In the genomic region with DNA sequence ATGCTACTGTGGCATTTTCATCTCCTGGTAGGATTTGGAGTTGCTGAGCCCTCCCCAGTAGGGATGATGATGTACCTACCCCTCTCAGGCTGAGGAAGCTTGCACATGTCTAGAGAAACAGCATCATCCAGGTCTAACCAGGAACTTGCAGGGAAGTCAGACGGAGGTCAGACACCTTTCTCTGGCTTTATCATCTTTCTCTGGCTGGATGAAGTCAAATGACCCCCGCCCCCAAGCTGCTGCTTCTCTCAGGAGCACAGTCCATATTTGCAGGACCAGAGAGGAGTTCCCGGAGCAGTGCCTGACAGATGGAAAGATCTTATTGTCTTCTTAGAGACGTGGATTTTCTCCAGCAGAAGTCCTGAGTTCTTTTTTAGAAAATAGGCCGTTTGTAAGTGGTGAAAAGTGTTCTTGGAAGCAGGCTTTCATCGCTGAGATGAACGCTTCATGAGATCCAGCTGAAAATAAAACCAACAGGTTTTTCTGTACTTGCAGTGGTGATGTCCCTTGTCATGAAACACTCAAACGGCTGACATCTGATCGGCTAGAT, we compare ENCODE assay signal across 18 mouse cellular contexts. TPM values are rescaled to one million over a fixed set of nuclear protein-coding genes. Genes with fewer than 3 reads are reported as not detected.
DNase-seq lines count a peak whose midpoint lies in the region; ATAC-seq lines count a peak whose summit lies in the region.
"Had no signal": no experiment of that assay in that cellular context is flagged by ENCODE, and none has a peak within 500 bp of the region (broad histone marks: within the 10 kb centered on the region; RNA-seq: fewer than 3 reads in every experiment).

No protein-coding gene starts in this region.

- H3K4me1 ChIP-seq in liver, embryonic 11.5 days (replicated peaks; ENCODE audit: control insufficient read depth, insufficient read depth, low read length), result peaks cover 8% of the 10 kb centered on the region
- H3K4me1 ChIP-seq in kidney, embryonic 15.5 days, result 0 out of 2 replicates have a peak, but pooled peaks cover 3% of the 10 kb centered on the region

- no peak for ATAC-seq in liver, embryonic 11.5 days (replicated peaks; ENCODE audit: low FRiP score)
- ATAC-seq in kidney, embryonic 15.5 days (replicated peaks; ENCODE audit: low FRiP score), result no peak
- ATAC-seq: forebrain, embryonic 13.5 days; forebrain, embryonic 15.5 days had no signal

- no peak overlapping the region for H3K4me3 ChIP-seq in liver, embryonic 11.5 days (ENCODE audit: low read depth, low read length)
- no peak overlapping the region for H3K4me3 ChIP-seq in kidney, embryonic 15.5 days (replicated peaks)
- H3K4me3 ChIP-seq: embryonic facial prominence, embryonic 10.5 days; embryonic facial prominence, embryonic 12.5 days; forebrain, embryonic 13.5 days; forebrain, embryonic 15.5 days had no signal

- WGBS in liver, embryonic 11.5 days, result 73% methylated on average over 9 of the region's 9 CpGs
- 76% methylated on average over 9 of the region's 9 CpGs for WGBS in kidney, embryonic 15.5 days

- H3K9ac ChIP-seq in liver, embryonic 11.5 days (ENCODE audit: low read depth, low read length), result no peak overlapping the region
- no peak overlapping the region for H3K9ac ChIP-seq in kidney, embryonic 15.5 days
- H3K9ac ChIP-seq: embryonic facial prominence, embryonic 12.5 days; forebrain, embryonic 13.5 days; forebrain, embryonic 15.5 days had no signal

- H3K36me3 ChIP-seq in liver, embryonic 11.5 days (ENCODE audit: control insufficient read depth, insufficient read depth, low read length), result no peaks in the 10 kb centered on the region
- H3K36me3 ChIP-seq in kidney, embryonic 15.5 days, result no peaks in the 10 kb centered on the region
- H3K36me3 ChIP-seq: embryonic facial prominence, embryonic 10.5 days; embryonic facial prominence, embryonic 12.5 days; forebrain, embryonic 15.5 days had no signal

- intact Hi-C loops in heart, postnatal 10 days (cut with DNase I), result no loop called here

- no peaks in the 10 kb centered on the region for H3K27me3 ChIP-seq in liver, embryonic 11.5 days (replicated peaks; ENCODE audit: control insufficient read depth, insufficient read depth, low read length)
- no peaks in the 10 kb centered on the region for H3K27me3 ChIP-seq in kidney, embryonic 15.5 days
- H3K27me3 ChIP-seq: embryonic facial prominence, embryonic 12.5 days; forebrain, embryonic 13.5 days; forebrain, embryonic 15.5 days had no signal

- H3K27ac ChIP-seq in liver, embryonic 11.5 days (ENCODE audit: low read depth, low read length), result no peak overlapping the region
- H3K27ac ChIP-seq in kidney, embryonic 15.5 days, result no peak overlapping the region
- H3K27ac ChIP-seq: embryonic facial prominence, embryonic 12.5 days; forebrain, embryonic 13.5 days; forebrain, embryonic 15.5 days had no signal

- H3K4me2 ChIP-seq in liver, embryonic 11.5 days, result no peak overlapping the region
- no peak overlapping the region for H3K4me2 ChIP-seq in kidney, embryonic 15.5 days
- H3K4me2 ChIP-seq: embryonic facial prominence, embryonic 12.5 days; forebrain, embryonic 13.5 days; forebrain, embryonic 15.5 days had no signal

- no peaks in the 10 kb centered on the region; the same call in 1 of the 2 replicates for H3K9me3 ChIP-seq in liver, embryonic 11.5 days (ENCODE audit: control insufficient read depth, low read length)
- peaks cover 4% of the 10 kb centered on the region for H3K9me3 ChIP-seq in kidney, embryonic 15.5 days (replicated peaks)
- H3K9me3 ChIP-seq: embryonic facial prominence, embryonic 12.5 days; forebrain, embryonic 15.5 days had no signal

- DNase-seq in heart, adult 11 months, result peak; percentile 64
- DNase-seq in heart, postnatal 10 days, result no peak
- DNase-seq in liver, result peak; percentile 1
- DNase-seq in liver, embryonic 11.5 days (ENCODE audit: low spot score), result no peak
- peak; percentile 35 for DNase-seq in brain, adult 2 months (ENCODE audit: low read depth, low spot score)
- DNase-seq: adrenal gland, adult 2 months; adrenal gland, postnatal 10 days; adrenal gland, postnatal 25 days; cerebellum, adult 11-12 months; cerebellum, adult 2 months; cerebellum, adult 9-10 months; cerebellum, postnatal 10 days; cerebellum, postnatal 25 days had no signal

RNA-seq across cellular contexts. Expression of gene Abcg1, which starts 28.6 kb away (rescaled TPM):
- 1 to 10 TPM; 8.9 to 10.0 TPM for total RNA-seq in heart, postnatal 10 days (2021)
- polyA plus RNA-seq in liver, embryonic 11.5 days (2014; fragmentation: Nextera tagmentation; extraction: Ambion mirVana), result 6.5 and 6.7 TPM in 2 replicates
- 7.1 and 7.5 TPM in 2 replicates for polyA plus RNA-seq in kidney, embryonic 15.5 days (2015; fragmentation: Nextera tagmentation; extraction: Ambion mirVana)

Comparison
In these comparisons a context has a peak if more than half of its experiments do, and no peak if none do; other contexts are left out.
1. DNase-seq: peak in heart, adult 11 months (single experiment), liver (single experiment) and brain, adult 2 months (single experiment); none in heart, postnatal 10 days (0 of 2) and liver, embryonic 11.5 days (single experiment).